Mouse (Mus musculus) ES-E14 (cell line): ENCODE measurements around the gene Cfap45. TPM values are rescaled to one million over a fixed set of nuclear protein-coding genes. Genes with fewer than 3 reads are reported as not detected.

ENCODE experiments used
- DNase-seq: peaks from one replicate; pipeline ENCODE4 v3.0.0-alpha.2; 2013; ENCODE audit warnings: low read depth, low spot score
- H3K27ac ChIP-seq: 2 replicates; pipeline ENCODE4 v1.5.1; 2012; ENCODE audit warnings: low read depth, mild to moderate bottlenecking, low read length, moderate library complexity, mixed read lengths; ENCODE audit not compliant: poor library complexity, insufficient read depth, severe bottlenecking
- H3K36me3 ChIP-seq: 2 replicates; pipeline ENCODE4 v1.6.1; 2012; ENCODE audit warnings: mild to moderate bottlenecking, low read length, moderate library complexity, mixed read lengths; ENCODE audit not compliant: control insufficient read depth, poor library complexity, insufficient read depth, severe bottlenecking
- H3K4me1 ChIP-seq, 2 experiments: fragments of 150-350 bp in 1 of 2; sonication (generic) in 1 of 2; 2 replicates each; pipeline ENCODE4 v1.6.1; 2012; ENCODE audit warnings: low read length in 2 of 2, mild to moderate bottlenecking in 1 of 2, mixed read lengths in 1 of 2; ENCODE audit not compliant: control insufficient read depth in 2 of 2, insufficient read depth in 2 of 2, poor library complexity in 1 of 2
- H3K4me3 ChIP-seq, 2 experiments: fragments of 150-350 bp in 1 of 2; sonication (generic) in 1 of 2; 2 replicates each; pipeline ENCODE4 v1.5.1; 2012; ENCODE audit warnings: low read length in 2 of 2, low read depth in 1 of 2, mild to moderate bottlenecking in 1 of 2, mixed read lengths in 1 of 2; ENCODE audit not compliant: insufficient read depth in 1 of 2, poor library complexity in 1 of 2, severe bottlenecking in 1 of 2
- H3K9ac ChIP-seq: 2 replicates; pipeline ENCODE4 v1.6.1; 2012; ENCODE audit warnings: low read depth, mild to moderate bottlenecking, low read length, mixed read lengths; ENCODE audit not compliant: poor library complexity, insufficient read depth, severe bottlenecking
- H3K9me3 ChIP-seq: fragments of 150-350 bp; sonication (generic); 2 replicates; pipeline ENCODE4 v1.6.1; 2012; ENCODE audit warnings: low read depth, mild to moderate bottlenecking, low read length; ENCODE audit not compliant: control insufficient read depth, insufficient read depth
- CHD2 ChIP-seq: IDR thresholded peaks from 2 replicates; pipeline ENCODE4 v1.6.1; 2014; ENCODE audit warnings: mild to moderate bottlenecking, low read depth, low read length, inconsistent platforms
- HCFC1 ChIP-seq: IDR thresholded peaks from 2 replicates; pipeline ENCODE4 v1.6.1; 2012; ENCODE audit warnings: low read length, inconsistent platforms, borderline replicate concordance; ENCODE audit not compliant: insufficient read depth
- MAFK ChIP-seq: IDR thresholded peaks from 2 replicates; pipeline ENCODE4 v1.6.1; 2014; ENCODE audit warnings: mild to moderate bottlenecking, low read depth, low read length, inconsistent platforms; ENCODE audit not compliant: insufficient read depth
- ZC3H11A ChIP-seq: IDR thresholded peaks from 2 replicates; pipeline ENCODE4 v1.6.1; 2012; ENCODE audit warnings: low read depth, mild to moderate bottlenecking, inconsistent platforms, low read length, borderline replicate concordance
- ZNF384 ChIP-seq: IDR thresholded peaks from 2 replicates; pipeline ENCODE4 v1.6.1; 2012; ENCODE audit warnings: low read depth, low read length, inconsistent platforms
- in situ Hi-C, 2 experiments: fragments of 600-800 bp; cut with MboI; formaldehyde crosslinking; loops; one replicate each; pipeline ENCODE4 v1.15.1; 2025; ENCODE audit warnings: low sequenced_read_pairs in 2 of 2, inconsistent platforms in 1 of 2; ENCODE audit not compliant: unreplicated experiment in 2 of 2
- total RNA-seq: library from RNA; depleted of rRNA; stranded (reverse); fragments of 300-350 nt; gene quantifications from 2 replicates; pipeline ENCODE4 v1.2.3, GENCODE M21; 2012; rRNA removed

Gene Cfap45
- total RNA-seq, 1 experiment, result 0.67 TPM

GRCm38 (mm10) chr1:172590385-172590784, 69.8 kb downstream of the Cfap45 start, which contains the start of gene Slamf8:
Slamf8 (minus strand) TSS chr1:172590568.
- no peaks in the 10 kb centered on the region for H3K36me3 ChIP-seq
- H3K9me3 ChIP-seq, result no peaks in the 10 kb centered on the region
- no peak within 1 kb of the TSS for H3K4me3 ChIP-seq
- in situ Hi-C loops, result no loop called here
- no peak for DNase-seq
- no peak for TF ChIP-seq HCFC1
- H3K4me1 ChIP-seq, result no peaks in the 10 kb centered on the region
- no peak within 1 kb of the TSS for H3K9ac ChIP-seq
- H3K27ac ChIP-seq, result no peak within 1 kb of the TSS

- no peaks in the 10 kb centered on the region for H3K4me1 ChIP-seq
- no peaks in the 10 kb centered on the region for H3K9me3 ChIP-seq
- in situ Hi-C loops, result no loop called here
- no peak overlapping the region for H3K9ac ChIP-seq
- H3K36me3 ChIP-seq, result no peaks in the 10 kb centered on the region
- TF ChIP-seq MAFK, result no peak
- no peak for TF ChIP-seq HCFC1
- DNase-seq, result no peak
- no peak overlapping the region for H3K4me3 ChIP-seq
- no peak overlapping the region for H3K27ac ChIP-seq
These were observed 72.7 kb downstream of the Cfap45 start for GRCm38 (mm10) chr1:172593321-172593720.

- no peak overlapping the region for H3K27ac ChIP-seq
- no peak for DNase-seq
- TF ChIP-seq ZC3H11A (no peak), HCFC1 (no peak), MAFK (no peak), CHD2 (no peak), ZNF384 (no peak)
- H3K4me3 ChIP-seq, result no peak overlapping the region
- H3K4me1 ChIP-seq, result no peaks in the 10 kb centered on the region
- in situ Hi-C loops, result no loop called here
- H3K9me3 ChIP-seq, result no peaks in the 10 kb centered on the region
- H3K9ac ChIP-seq, result no peak overlapping the region
- no peaks in the 10 kb centered on the region for H3K36me3 ChIP-seq
These were observed 73.4 kb downstream of the Cfap45 start for GRCm38 (mm10) chr1:172593956-172594355.

GRCm38 (mm10) chr1:172594495-172594894, 73.9 kb downstream of the Cfap45 start:
- Histone ChIP-seq H3K36me3 (no peaks in the 10 kb centered on the region), H3K9me3 (no peaks in the 10 kb centered on the region), H3K9ac (no peak overlapping the region), H3K4me3 (no peak overlapping the region), H3K27ac (no peak overlapping the region), H3K4me1 (no peaks in the 10 kb centered on the region)
- in situ Hi-C loops, result no loop called here
- peak; percentile 51 for DNase-seq
- no peak for TF ChIP-seq MAFK
- TF ChIP-seq ZC3H11A, result 0 out of 2 replicates have a peak, but pooled peaks have one; percentile 28

Other genes with a start within 250 kb of the Cfap45 start
- 0.31 and 0.48 TPM in 2 replicates for gene Atp1a2, start 222.7 kb upstream of the Cfap45 start, total RNA-seq
- 1.2 and 1.7 TPM in 2 replicates for gene Kcnj9, start 191.5 kb upstream of the Cfap45 start, total RNA-seq
- gene Kcnj10, start 179.6 kb upstream of the Cfap45 start, total RNA-seq, result 0.80 and 1.2 TPM in 2 replicates
- 25.4 and 25.6 TPM in 2 replicates for gene Pigm, start 144.3 kb upstream of the Cfap45 start, total RNA-seq
- gene Slamf9, start 45.4 kb upstream of the Cfap45 start, total RNA-seq, result 1.6 and 2.7 TPM in 2 replicates
- gene Igsf9, start 39.0 kb upstream of the Cfap45 start, total RNA-seq, result 45.6 and 80.3 TPM in 2 replicates
- gene Tagln2, start 20.8 kb upstream of the Cfap45 start, total RNA-seq, result 112 and 131 TPM in 2 replicates
- 0.09 and 0.26 TPM in 2 replicates for gene Vsig8, start 35.1 kb downstream of the Cfap45 start, total RNA-seq
- not detected in 2 replicates for gene Slamf8, start 69.8 kb downstream of the Cfap45 start, total RNA-seq
- gene Fcrl6, start 81.8 kb downstream of the Cfap45 start, total RNA-seq, result not detected in 2 replicates
- gene Dusp23, start 112.2 kb downstream of the Cfap45 start, total RNA-seq, result 0.13 TPM in 1 of 2 replicates, not detected in the other
- gene Crp, start 177.3 kb downstream of the Cfap45 start, total RNA-seq, result not detected in 2 replicates